Mouse (Mus musculus) layer of hippocampus, adult 9-10 months (tissue): ENCODE data around the gene Olfr995.

Experiments used
- DNase-seq: peaks from one replicate; pipeline ENCODE4 v3.0.0; 2022; ENCODE audit warnings: low spot score

The Olfr995 gene

DNA sequence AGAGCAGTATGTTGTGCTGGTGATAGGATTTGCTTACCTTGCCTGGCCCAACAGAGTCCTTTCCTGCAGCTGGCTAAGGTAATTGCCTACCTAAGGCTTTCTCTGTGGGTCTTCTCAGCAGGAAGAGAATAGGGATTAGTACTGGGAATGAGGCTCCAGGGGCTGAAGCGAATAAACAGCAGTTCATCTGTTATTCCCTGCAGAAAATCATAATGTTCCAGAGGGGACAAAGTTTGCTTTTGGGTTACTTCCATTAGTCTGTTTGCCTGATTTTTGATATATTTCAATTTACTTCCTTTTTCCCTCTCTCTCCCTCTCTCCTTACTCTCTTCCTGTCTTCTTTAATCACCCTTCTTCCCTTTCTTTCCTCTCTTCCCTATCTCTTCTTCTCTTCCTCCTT is at the start of gene Olfr995:
Gene Olfr995 (minus strand): TSS at position 101 of the 400 bp plus-strand sequence.
- no peak for DNase-seq

DNA sequence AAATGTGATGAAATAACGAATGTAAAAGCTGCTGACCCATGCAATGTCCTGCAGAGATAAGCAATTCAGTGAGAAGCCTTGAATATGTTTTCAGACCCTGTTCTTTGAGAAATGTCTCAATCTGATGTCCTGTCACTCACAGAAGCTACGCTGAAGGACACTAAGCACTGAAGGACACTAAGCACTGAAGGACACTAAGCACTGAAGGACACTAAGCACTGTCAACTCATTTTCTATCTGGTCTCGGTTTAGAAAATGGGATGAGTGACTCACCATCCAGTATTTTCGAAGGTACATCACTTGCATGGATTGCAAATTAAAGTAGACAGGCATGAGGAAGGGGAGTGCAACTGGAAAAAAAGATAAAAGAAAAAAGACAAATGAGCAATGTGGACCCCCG is 47.0 kb upstream of the Olfr995 start:
- no peak for DNase-seq

DNA sequence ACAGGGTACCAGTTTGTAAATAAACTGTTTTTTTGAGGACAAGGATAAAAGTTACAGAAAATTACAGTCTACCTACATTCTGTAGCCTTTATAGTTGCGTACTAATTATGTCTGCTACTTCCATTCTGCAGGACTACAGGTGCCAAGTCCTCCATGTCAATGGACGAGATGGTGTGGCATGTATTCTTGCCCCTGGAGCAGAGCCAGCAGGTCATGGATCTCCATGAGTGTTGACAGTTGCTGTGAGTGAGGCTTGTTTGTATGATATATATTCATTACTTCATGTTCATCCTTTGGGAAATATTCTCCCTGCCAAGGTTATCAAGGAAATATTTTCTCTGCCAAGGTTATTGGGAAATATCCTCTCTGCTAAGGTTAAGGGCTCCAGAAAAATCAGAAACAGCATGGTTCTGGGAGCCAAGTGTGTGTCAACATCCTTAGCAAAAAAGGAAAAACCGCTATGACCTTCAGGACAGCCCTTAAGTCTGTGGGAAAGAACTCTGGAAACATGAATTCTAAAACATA is 23.4 kb upstream of the Olfr995 start:
- DNase-seq: no peak

DNA sequence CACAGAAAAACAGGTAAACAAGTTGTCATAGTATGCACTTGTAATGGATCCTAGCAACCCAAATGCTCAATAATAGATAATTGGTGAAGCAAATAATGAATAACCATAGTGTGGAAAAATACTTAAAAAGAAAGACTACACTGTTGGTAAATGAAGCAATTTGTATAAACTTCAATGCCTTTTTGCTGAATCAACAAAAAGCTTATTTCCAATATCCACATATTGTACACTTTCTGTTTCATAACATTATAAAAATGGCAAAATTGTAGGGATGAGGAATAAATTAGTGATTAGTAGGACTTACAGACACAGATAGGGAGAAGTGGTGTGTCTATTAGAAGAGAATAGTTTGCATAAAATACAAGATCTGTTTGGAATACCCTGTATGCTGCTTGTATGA is 893 bp downstream of the Olfr995 start:
- DNase-seq: no peak

DNA sequence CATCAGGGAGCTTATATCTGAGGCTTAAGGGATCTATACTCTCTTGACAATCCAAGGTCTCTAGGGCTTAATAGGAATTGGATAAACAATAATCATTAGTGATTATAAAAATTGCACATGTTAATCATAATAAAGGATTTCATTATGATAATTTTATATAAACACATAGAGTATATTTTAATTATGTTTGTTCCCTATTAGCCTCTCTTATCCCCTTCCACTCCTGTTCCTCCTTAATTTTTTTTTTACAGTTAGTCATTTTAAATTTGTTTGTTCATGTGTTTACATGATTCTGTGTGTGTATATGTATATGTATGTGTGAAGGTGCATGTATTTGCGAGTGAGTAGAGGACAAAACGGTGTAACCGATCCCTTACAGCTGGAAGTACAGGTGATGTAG is 7.1 kb downstream of the Olfr995 start, which contains the start of gene Olfr994:
Gene Olfr994 (minus strand): TSS at position 101 of the 400 bp plus-strand sequence.
- no peak for DNase-seq

DNA sequence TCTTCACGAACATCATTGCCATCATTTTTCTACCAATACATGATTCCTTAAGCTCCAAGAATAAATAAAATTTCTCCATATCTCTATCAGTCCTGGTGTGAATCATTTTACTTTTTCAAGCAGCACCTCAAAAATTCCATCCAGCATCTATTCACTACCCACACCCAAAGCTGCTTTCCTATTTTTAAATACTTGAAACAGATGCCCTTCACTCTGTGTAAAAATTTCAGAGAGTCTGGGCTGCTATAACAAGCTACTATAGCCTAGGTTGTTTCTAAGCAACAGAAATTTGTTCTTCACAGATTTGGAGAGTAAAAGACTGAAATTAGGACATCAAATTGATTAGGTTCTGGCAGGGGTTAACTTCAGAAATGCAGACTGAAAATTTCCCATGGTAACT is 17.5 kb downstream of the Olfr995 start:
- peak; percentile 43 for DNase-seq

DNA sequence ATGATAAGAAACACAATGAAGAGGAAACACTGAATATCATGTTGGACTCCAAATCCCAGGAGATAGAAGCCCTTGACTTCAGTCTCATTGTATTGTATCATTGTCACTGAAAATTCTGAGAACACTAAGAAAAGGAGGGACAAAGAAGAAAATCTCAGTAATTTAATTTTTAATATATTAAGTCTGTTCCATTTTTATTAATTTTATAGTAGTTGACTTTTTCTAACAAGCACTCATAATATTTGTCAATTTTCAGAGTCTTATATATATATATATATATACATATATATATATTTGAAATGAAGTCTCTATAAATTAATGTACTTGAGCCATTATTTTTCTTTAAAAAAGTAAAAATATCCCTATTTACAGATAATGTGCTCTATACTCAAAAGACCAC is 28.7 kb downstream of the Olfr995 start, which contains the start of gene Olfr993:
Gene Olfr993 (minus strand): TSS at position 101 of the 400 bp plus-strand sequence.
- DNase-seq: no peak

DNA sequence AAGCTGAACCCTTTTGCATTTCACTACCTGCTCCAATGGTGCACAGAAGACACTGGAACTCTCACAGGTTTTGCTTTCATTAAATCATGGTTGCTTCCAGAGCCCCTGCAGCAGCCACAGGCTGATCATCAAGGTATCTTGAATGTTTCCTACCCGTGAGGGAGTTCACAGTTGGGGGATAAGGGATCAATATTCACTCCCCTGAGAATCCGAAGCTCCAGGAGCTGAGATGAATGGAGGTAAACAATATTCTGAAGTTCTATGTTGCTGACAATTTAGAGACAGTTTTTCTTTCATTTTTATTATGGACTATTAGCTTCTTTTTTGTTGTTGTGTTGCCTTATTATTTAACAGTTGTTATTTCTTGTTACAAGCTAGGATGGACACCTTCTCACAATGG is 34.1 kb downstream of the Olfr995 start, which contains the start of gene Olfr992:
Gene Olfr992 (minus strand): TSS at position 101 of the 400 bp plus-strand sequence.
- no peak for DNase-seq
